Mouse (Mus musculus) heart, embryonic 16.5 days (tissue): ENCODE data around the gene Exosc5. TPM values are rescaled to one million over a fixed set of nuclear protein-coding genes. Genes with fewer than 3 reads are reported as not detected.

Experiments used
- ATAC-seq: fragments of 200-750 bp; cut with Nextera tagmentation; replicated peaks from 2 replicates; pipeline ENCODE4 v1.8.0; 2017; ENCODE audit warnings: moderate number of reproducible peaks; ENCODE audit not compliant: insufficient read depth, low FRiP score; ENCODE audit errors: extremely low read depth
- H3K27ac ChIP-seq: fragments of 300-500 bp; sonication (generic); 2 replicates; pipeline ENCODE4 v1.5.1; 2014; ENCODE audit warnings: mild to moderate bottlenecking, low read length, control low read depth, moderate library complexity
- H3K27me3 ChIP-seq: fragments of 300-500 bp; sonication (generic); 2 replicates; pipeline ENCODE4 v1.6.1; 2014; ENCODE audit warnings: low read length, mixed read lengths; ENCODE audit not compliant: control insufficient read depth, insufficient read depth
- H3K36me3 ChIP-seq: fragments of 300-500 bp; sonication (generic); 2 replicates; pipeline ENCODE4 v1.6.1; 2014; ENCODE audit not compliant: control insufficient read depth, insufficient read depth
- H3K4me1 ChIP-seq: fragments of 300-500 bp; sonication (generic); 2 replicates; pipeline ENCODE4 v1.6.1; 2014; ENCODE audit warnings: low read length, mixed read lengths; ENCODE audit not compliant: control insufficient read depth, insufficient read depth
- H3K4me2 ChIP-seq: fragments of 300-500 bp; sonication (generic); 2 replicates; pipeline ENCODE4 v1.6.1; 2014; ENCODE audit warnings: low read depth, mild to moderate bottlenecking, control low read depth, low read length
- H3K4me3 ChIP-seq: fragments of 300-500 bp; sonication (generic); 2 replicates; pipeline ENCODE4 v1.5.1; 2014; ENCODE audit warnings: mild to moderate bottlenecking, control low read depth, low read length
- H3K9ac ChIP-seq: fragments of 300-500 bp; sonication (generic); 2 replicates; pipeline ENCODE4 v1.6.1; 2014; ENCODE audit warnings: low read length, control low read depth
- H3K9me3 ChIP-seq: fragments of 300-500 bp; sonication (generic); replicated peaks from 2 replicates; pipeline ENCODE4 v1.6.1; 2016; ENCODE audit warnings: low read length; ENCODE audit not compliant: control insufficient read depth
- WGBS: fragments of 180-500 bp; shearing (Covaris S2); extraction: QIAGEN DNeasy Blood & Tissue Kit; methylation state at CpG from one replicate; pipeline ENCODE4 v1.1.7; 2014; 5-methylcytosine and 5-hydroxymethylcytosine counted together
- polyA plus RNA-seq: library from polyadenylated mRNA; unstranded; fragments of >200 nt; fragmentation: Nextera tagmentation; extraction: Ambion mirVana; gene quantifications from 2 replicates; pipeline ENCODE4 v1.2.1, GENCODE M21; 2015

The Exosc5 gene
- polyA plus RNA-seq, 1 experiment from 2014 or later, result 44.6 TPM

DNA sequence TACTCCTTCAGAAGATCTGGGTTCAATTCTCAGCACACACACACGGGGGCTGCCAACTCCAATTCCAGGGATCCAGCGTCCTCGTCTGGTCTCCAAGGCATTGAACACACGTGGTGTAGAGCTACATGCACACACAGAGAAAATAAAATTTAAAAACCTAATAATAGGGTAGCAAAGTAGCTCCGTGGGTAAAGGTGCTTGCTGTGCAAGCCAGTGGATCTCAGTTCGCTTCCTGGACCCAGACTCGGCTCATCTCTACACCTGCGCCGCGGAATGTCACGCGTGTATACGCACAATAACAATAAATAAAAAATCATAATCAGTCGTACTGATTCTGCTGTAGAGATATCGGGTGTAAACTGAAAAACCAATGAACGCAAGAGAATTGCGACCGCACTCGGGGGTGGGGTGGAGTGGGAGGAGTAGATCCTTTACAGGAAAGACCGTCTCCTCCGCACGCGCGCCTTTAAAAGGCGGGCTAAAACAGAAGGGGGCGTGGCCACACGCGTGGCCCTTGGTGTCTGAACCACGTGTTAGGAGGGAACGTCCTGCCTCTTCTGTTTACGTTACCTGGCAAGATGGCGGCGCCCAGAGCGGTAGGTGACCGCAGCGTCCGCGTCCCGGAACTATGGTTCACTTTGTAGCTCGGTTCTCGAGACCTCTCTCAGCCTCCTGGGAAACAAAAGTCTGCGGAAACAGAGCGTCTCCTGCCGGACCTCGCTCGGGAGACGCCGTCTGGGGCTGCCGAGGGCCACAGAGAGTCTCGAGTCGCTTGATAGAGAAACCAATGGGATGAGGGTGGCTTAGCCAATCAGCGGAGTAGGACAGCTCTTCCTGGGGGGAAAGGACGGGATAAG, 39.9 kb upstream of the Exosc5 start, which contains the start of gene Dmac2:
Gene Dmac2 (plus strand): TSS at position 550 of the 857 bp plus-strand sequence.
- H3K4me3 ChIP-seq, result peak within 1 kb of the TSS; percentile 71
- H3K27me3 ChIP-seq, result no peaks in the 10 kb centered on the region
- H3K4me2 ChIP-seq, result peak within 1 kb of the TSS; percentile 79
- under 1% methylated on average over 53 of the region's 53 CpGs for WGBS
- ATAC-seq, result peak; percentile 93
- H3K4me1 ChIP-seq, result peaks cover 10% of the 10 kb centered on the region; the same call in 1 of the 2 replicates
- peak within 1 kb of the TSS; percentile 74 for H3K9ac ChIP-seq
- peak within 1 kb of the TSS; percentile 76 for H3K27ac ChIP-seq
- H3K36me3 ChIP-seq, result peaks cover 19% of the 10 kb centered on the region
- no peaks in the 10 kb centered on the region for H3K9me3 ChIP-seq

- Histone ChIP-seq H3K4me3 (peak overlapping the region; percentile 71), H3K9me3 (no peaks in the 10 kb centered on the region), H3K4me2 (peak overlapping the region; percentile 79), H3K36me3 (peaks cover 19% of the 10 kb centered on the region), H3K27me3 (no peaks in the 10 kb centered on the region), H3K9ac (peak overlapping the region; percentile 74), H3K27ac (peak overlapping the region; percentile 76), H3K4me1 (peaks cover 10% of the 10 kb centered on the region; the same call in 1 of the 2 replicates)
- ATAC-seq, result no peak
- 19% methylated on average over 5 of the region's 5 CpGs for WGBS
Observed at GRCm38 (mm10) chr7:25619722-25619991, 39.3 kb upstream of the Exosc5 start.

DNA sequence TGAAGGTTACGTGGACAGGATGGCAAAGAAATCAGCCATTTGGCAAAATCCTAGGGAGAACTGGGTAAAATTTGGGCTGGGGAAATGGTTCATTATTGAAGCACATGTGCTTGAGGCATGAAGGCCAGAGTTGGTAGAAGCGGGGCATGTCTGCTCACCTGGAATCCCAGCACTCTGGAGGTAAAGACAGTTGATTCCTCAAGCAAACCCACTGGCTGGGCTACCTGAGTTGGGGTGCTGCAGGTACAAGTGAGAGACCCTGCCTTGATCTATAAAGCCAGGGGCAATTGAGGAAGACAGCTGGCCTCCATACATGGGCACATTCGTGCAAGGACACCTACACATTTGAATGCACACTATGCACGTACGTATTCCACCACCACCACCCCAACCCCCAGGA, 38.9 kb upstream of the Exosc5 start:
- Histone ChIP-seq H3K4me3 (peak overlapping the region; percentile 71), H3K4me1 (peaks cover 10% of the 10 kb centered on the region; the same call in 1 of the 2 replicates), H3K27me3 (no peaks in the 10 kb centered on the region), H3K36me3 (peaks cover 24% of the 10 kb centered on the region), H3K4me2 (peak overlapping the region; percentile 79), H3K9me3 (no peaks in the 10 kb centered on the region), H3K9ac (no peak overlapping the region), H3K27ac (no peak overlapping the region)
- no peak for ATAC-seq
- 93% methylated on average over 5 of the region's 5 CpGs for WGBS

DNA sequence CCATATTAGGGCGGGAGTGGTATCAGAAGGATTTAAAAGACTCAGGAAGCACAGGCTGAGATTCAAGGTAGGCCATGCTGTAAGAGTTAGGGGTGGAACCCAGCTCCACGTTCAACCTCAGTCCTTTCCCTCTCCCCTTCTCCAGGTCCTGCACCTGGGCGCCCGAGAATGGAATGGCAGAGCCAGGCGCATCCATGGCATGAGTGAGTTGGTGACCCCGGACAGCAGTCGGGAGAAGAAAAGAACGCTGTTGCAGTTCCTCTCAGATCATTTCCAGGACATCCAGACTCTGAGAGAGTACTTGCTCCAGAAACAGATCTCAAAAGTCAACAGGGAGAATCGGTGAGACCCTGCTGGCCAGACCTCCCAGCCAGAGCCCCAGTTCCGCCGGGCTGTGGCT, 38.2 kb upstream of the Exosc5 start:
- Histone ChIP-seq H3K27me3 (no peaks in the 10 kb centered on the region), H3K9me3 (no peaks in the 10 kb centered on the region), H3K27ac (no peak overlapping the region), H3K9ac (no peak overlapping the region), H3K4me2 (no peak overlapping the region), H3K4me1 (peaks cover 13% of the 10 kb centered on the region), H3K36me3 (peaks cover 25% of the 10 kb centered on the region), H3K4me3 (no peak overlapping the region)
- no peak for ATAC-seq
- WGBS, result 88% methylated on average over 11 of the region's 11 CpGs

- Histone ChIP-seq H3K4me3 (no peak overlapping the region), H3K4me2 (no peak overlapping the region), H3K9me3 (no peaks in the 10 kb centered on the region), H3K4me1 (peaks cover 30% of the 10 kb centered on the region), H3K36me3 (peaks cover 25% of the 10 kb centered on the region), H3K27ac (no peak overlapping the region), H3K27me3 (no peaks in the 10 kb centered on the region), H3K9ac (no peak overlapping the region)
- 85% methylated on average over 11 of the region's 11 CpGs for WGBS
- ATAC-seq, result no peak
Observed at GRCm38 (mm10) chr7:25623857-25624370, 35.0 kb upstream of the Exosc5 start.

GRCm38 (mm10) chr7:25624851-25625250, 34.1 kb upstream of the Exosc5 start:
- Histone ChIP-seq H3K4me3 (no peak overlapping the region), H3K4me1 (peaks cover 27% of the 10 kb centered on the region), H3K9me3 (no peaks in the 10 kb centered on the region), H3K36me3 (peaks cover 25% of the 10 kb centered on the region), H3K4me2 (no peak overlapping the region), H3K27ac (peak overlapping the region; percentile 15), H3K27me3 (no peaks in the 10 kb centered on the region), H3K9ac (no peak overlapping the region)
- no peak; the same call in 1 of the 2 replicates for ATAC-seq
- WGBS, result 34% methylated on average over 5 of the region's 5 CpGs

- no peaks in the 10 kb centered on the region for H3K27me3 ChIP-seq
- no peak for ATAC-seq
- H3K9me3 ChIP-seq, result no peaks in the 10 kb centered on the region
- WGBS, result 80% methylated on average over 10 of the region's 10 CpGs
- peak overlapping the region; percentile 77; the same call in 1 of the 2 replicates for H3K27ac ChIP-seq
- no peak overlapping the region for H3K4me2 ChIP-seq
- peaks cover 23% of the 10 kb centered on the region for H3K4me1 ChIP-seq
- no peak overlapping the region for H3K9ac ChIP-seq
- H3K36me3 ChIP-seq, result peaks cover 25% of the 10 kb centered on the region
- no peak overlapping the region for H3K4me3 ChIP-seq
Observed at GRCm38 (mm10) chr7:25625594-25626250, 33.2 kb upstream of the Exosc5 start.

DNA sequence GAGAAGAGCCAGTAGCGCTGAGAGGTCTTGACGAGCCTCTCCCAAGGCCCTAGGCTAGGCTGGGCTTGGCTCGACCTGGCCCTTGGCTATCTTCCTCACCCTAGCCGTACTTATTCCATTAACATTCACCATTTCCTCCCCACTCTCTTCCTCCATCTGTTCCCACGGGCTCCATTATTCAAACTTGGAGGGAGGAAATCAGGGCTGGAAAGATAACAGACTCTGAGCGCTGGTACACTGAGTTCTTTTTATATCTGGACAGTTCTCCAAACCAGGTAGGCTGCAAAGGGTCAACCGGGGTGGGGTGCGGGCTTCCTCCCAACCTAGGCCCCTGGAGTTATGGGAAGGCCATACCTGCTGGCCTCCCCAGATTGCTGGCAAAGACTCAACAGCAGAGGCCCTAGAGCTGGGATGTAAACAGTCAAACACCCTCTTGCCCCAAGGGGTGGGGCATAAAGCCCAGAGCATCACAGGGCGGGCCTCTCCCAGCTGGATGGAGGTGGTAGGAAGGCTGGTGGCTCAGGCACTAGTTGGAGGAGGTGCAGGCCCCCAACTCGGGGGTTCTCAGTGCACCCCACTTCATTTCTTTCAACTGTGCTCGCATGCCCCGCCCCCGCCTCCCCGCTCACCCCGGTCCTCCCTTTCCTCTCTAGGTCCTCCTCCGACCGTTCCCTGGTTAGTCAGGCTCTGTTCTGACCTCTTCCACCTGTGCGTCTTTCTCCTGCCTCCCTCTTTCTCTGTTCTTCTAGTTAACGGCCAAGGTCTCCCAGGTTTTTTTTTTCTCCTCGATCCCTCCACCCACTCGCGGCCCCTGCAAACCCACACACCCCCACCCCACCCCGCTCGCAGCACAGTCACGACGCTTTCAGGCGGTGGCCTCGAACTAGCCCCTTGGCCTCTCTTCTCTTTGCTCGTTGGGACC, 32.2 kb upstream of the Exosc5 start, which contains the start of gene B3gnt8:
Gene B3gnt8 (plus strand): TSS at position 146 of the 922 bp plus-strand sequence.
- Histone ChIP-seq H3K4me2 (peak within 1 kb of the TSS; percentile 67), H3K27ac (peak within 1 kb of the TSS; percentile 77), H3K4me1 (peaks cover 23% of the 10 kb centered on the region), H3K4me3 (peak within 1 kb of the TSS; percentile 52), H3K36me3 (peaks cover 20% of the 10 kb centered on the region), H3K9me3 (no peaks in the 10 kb centered on the region), H3K9ac (peak within 1 kb of the TSS; percentile 70), H3K27me3 (no peaks in the 10 kb centered on the region)
- peak; percentile 53 for ATAC-seq
- 11% methylated on average over 29 of the region's 29 CpGs for WGBS
